Mouse (Mus musculus): ENCODE data around the gene Slc25a33.
A peak's percentile ranks its signal among the peaks of the same experiment; 100 is the strongest.

Slc25a33 gene

DNA sequence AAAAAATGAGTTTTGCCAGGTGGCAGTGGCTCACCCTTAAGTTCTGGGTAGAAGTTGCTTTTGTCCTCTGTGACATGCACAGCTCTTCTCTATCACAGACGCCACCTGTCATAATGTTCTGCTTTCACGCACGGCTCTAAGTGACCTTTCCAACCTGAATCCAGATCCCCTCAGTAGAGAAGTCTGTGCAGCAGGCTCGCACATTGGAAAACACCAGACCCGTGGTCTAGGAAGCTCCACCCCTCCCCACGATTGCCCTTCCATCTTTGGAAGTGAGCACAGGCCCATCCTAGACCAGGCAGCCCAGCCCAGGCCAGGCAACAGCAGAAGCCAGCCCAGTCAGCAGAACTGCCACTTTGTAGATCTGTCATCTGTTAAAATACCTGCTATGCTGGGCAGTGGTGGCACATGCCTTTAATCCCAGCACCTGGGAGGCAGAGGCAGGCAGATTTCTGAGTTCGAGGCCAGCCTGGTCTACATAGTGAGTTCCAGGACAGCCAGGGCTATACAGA, 20.9 kb upstream of the Slc25a33 start:
- no peak for DNase-seq (ENCODE audit: inconsistent ontology term)

DNA sequence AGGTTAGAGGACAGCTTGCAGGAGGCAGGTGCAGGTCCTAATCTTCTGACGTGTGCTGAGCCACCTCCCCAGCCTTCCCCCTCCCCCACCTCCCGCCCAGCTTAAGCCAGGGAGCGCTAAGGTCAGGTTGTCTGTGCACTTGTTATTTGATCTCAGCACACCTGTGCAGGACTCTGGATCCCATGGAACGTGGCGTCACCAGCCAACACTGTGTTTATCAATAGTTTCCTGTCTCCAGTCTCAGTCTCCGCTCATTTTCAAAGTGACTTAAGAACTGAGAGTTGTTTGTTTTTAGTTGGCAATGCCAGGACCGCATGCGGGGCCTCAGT, 19.9 kb upstream of the Slc25a33 start:
- no peak for DNase-seq (ENCODE audit: inconsistent ontology term)

DNA sequence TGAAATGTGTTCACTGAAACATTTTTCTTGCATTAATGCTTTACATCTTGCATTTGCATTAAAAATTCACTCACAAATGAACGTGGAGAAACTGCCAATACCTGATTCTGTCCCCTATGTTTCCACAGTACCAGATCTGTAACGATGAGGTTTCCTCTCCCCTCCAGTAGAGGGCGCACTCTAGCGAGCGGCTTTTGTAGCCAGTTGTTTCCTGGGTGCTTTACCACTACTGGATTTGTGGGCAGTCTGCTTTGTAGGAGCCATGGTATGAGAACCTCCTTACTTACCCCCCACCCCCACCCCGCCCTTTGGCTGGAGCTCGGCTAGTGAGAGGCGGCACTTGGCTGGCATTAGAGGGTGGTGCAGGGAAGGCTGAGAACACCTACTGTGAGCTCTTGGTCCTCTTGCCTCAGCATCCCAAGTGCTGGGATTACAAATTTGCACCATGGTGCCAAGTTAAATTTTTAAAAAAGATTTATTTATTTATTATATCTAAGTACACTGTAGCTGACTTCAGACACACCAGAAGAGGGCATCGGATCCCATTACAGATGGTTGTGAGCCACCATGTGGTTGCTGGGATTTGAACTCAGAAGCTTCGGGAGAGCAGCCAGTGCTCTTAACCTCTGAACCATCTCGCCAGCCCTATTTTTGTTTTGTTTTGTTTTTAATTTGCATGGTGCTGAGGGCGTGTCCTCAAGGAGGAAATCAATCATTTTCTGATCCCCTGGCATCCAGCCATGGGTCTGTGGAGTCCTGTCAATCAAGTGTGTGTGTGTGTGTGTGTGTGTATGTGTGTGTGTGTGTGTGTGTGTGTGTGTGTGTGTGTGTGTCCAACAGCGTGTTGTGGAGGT, 19.3 kb upstream of the Slc25a33 start:
- DNase-seq (ENCODE audit: inconsistent ontology term), result no peak

DNA sequence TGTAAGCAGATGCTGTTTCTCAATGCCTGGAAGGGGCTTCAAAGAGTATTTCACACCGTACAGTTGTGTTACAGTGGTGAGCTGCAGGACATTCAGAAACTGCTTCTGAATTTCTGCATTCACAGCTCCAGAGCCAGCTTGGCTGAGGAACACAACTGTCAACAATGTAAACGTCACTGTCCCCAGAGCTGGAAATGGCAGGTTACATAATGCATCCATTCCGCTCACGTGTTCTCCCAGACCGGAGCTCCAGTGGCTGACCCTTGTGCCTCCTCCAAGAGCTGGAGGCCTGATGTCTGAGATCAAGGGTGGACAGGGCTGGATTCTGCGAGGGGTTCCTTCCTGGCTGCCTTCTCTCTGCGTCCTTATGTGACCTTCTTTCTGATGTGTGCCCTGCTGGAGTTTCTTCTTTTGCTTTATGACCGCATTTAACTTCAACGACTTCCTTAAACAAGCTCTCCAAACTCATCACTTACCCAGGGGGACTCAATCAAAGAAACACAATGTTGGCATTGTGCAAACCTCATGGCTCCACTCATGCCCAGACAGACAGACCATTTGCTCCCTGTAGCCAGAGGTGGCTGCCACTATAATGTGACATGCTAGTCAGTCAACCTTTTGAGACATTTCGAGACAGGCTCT, 18.2 kb upstream of the Slc25a33 start:
- no peak for DNase-seq (ENCODE audit: inconsistent ontology term)

DNA sequence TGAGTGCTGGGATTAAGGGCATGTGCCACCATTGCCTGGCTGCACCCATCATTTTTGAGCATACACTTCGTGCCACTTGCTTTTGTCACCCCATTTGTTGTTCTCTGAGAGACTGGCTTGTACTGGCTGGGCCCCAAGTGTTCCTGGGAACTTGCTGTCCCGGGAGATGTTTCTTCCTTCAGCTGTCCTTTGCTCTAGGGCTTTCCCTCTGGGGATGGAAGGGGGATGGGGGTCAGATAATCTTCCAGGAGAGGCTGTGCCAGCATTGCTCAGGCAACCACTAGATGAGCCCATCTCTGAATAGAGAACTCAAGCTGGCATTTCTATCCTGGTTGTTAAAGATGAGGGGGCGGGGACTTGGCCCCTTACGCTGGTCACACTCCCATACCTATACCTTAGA, 17.4 kb upstream of the Slc25a33 start:
- DNase-seq (ENCODE audit: inconsistent ontology term), result no peak

DNA sequence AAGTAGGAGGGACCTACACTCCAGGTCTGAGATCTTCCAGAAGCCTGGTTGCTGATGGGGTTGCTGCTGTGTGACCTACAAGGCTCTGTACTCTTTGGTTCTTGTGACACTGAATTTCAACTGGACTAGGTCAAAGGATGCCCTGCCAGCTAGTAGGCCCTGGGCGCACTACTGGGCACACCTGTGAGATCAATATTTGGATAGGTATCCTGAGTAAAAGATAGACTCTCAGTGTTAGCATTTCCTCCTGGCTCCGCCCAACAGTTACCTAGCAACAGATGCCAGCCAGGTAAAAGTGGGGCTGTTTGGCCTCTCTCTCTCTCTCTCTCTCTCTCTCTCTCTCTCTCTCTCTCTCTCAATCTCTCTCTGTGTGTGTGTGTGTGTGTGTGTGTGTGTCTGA, 16.9 kb upstream of the Slc25a33 start:
- no peak for DNase-seq (ENCODE audit: inconsistent ontology term)

DNA sequence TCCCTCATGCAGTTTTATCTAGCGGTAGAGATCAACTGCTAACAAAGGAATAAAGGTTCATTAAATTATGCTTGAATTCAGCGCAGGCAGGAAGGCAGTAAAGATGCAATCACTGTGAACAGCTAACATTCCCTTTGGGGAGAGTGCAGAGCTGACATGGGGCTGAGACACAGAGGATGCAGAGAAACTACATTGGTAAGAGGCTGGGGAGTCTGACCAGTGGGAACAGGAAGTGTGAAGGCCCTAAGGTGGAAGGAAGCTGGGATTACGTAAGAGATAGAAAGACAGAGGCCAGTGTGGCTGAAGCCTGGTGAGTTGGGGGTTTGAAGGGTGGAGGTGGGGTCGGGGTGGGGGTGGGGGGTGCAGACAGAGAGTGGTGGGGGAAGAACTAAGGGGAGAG, 16.5 kb upstream of the Slc25a33 start:
- no peak for DNase-seq (ENCODE audit: inconsistent ontology term)

DNA sequence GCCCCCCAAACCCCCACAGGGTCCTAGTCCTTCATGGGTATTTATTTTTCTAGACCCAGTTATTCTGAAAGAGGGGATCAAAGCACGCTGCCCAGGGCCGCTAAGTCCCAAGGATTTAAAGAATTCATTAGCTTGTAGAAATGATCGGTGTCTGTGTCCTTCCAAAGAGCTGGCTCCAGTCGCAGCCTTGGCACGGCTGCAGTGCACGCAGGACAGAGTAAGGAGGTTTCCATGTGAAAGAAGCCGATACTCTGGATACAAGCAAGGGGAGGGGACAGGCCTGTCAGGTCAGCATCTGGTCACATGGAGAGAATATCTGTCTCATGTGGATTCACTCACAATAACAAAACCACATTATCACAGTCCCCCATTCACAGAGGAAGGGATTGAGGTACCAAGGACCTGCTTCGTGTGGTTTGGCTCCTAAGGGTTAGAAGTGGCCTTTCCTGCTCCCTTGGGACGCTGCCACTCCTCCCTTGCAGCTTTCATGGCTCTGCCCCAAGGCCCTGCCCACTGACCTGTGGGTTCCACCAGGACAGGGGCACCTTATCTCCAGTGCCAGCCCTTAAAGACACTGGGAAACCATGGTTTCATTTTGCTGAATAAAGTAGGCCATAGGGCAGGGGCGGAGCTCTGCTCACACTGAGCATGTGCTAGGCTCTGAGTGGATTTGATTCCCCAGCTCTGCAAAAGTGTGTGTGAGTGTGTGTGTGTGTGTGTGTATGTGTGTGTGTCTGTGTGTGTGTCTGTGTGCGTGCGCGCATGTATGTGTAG, 15.5 kb upstream of the Slc25a33 start:
- DNase-seq (ENCODE audit: inconsistent ontology term), result no peak

DNA sequence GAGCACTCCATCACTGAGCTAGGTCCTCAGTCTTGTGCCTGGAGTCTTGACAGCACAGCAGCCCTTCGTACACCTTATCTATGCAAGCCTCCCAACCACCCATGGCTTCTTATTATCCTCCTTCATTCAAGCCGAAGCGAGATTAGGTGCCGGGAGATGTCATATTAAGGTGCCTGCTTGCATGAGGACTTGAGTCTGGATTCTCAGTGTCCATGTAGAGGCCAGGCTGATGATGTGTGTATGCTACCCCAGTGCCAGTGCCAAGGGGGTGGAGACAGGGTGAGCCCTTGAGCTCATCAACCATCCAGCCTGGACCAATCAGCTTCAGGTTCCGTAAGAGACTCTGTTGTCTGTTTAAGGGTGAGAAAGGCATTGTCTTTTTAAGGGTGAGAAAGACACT, 10.8 kb upstream of the Slc25a33 start:
- DNase-seq (ENCODE audit: inconsistent ontology term), result no peak

DNA sequence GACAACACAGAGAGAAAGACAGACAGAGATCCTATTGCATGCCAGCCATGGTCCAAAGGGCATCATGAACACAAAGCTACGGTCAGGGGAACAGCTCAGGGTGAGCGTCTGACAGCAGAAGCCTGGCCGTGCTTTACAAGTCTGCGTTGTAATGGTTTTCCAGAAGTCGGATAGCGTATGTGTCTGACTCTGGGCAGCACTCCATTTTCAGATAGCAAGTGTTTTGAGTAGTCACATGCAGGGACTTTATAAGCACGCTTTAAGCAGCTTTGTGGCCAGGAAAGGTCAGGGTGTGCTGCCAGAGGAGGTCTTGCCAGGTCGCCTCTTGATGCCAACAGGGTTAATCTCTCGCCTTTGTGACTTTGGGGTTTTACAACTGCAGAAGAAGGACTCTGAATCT, 10.3 kb upstream of the Slc25a33 start:
- DNase-seq (ENCODE audit: inconsistent ontology term), result no peak

DNA sequence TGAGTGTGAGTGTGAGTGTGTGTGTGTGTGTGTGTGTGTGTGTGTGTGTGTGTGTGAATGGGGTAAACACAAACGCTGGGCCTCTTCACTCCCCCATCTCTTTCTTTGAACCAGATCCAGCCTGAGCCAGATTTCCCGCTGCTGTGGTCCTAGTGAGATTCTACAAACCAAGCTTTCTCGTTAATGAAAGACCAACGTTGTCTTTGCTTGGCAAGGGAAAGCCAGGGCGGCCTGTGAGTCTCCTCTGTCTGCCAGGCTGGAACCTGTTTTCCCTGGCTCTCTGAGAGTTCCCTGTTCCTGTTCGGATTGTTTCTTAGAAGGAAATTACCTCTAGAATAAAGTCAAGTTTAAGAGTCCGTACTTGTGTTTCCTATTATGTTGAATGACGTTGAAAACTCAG, 8.9 kb upstream of the Slc25a33 start:
- no peak for DNase-seq (ENCODE audit: inconsistent ontology term)

DNA sequence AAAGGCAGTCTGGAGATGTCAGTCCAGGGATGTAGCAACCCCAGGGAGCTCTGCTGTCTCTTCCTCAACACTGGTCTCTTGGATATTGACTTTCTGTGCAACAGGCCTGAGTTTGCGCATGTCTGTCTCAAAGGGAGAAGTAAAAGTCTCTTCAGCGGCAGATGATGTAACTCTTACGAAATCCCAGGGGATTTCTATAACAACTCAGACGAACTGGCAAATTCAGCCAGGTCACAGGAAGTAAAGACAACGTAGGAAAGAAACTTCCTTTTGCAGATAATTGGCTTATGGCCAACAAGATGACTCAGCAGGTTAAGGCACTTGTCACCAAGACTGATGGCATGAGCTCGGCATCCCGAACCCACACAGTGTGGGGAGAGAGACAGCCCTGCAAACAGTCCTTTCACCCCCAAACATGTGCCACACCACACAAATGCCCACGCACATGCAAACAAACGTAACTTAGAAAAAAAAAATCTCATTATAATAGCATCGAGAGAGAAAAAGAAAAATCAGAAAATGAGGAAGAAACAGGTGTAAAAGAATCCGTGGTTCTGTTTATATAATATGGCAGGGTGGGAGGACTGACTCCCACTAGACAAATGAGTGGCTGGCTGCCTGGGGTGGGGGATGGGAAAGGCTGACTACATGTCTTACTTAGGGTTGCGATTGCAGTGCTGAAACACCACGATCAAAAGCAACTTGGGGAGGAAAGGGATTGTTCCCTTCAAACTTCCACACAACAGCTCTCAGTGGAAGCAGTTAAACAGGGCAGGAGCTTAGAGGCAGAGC, 6.7 kb upstream of the Slc25a33 start:
- peak; percentile 56 for DNase-seq (ENCODE audit: inconsistent ontology term)

DNA sequence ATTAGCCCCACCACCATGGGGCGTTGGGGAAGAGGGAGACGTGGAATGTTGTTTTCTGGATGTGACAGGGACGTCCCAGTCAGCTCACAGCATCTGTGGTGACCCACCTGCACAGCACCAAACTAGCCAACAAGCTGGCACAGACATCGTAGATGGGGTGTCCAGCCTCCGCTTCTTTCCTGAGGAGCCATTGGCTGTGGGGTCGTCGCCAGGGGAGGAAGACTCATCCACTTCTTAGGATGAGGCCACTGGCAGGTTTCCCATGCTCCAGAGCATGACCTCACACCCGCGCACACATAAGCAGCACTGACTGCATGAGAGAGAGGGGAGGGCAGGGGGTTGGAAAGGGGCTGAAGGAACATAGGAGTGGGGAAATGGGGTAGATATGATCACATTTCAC, 5.9 kb upstream of the Slc25a33 start:
- no peak for DNase-seq (ENCODE audit: inconsistent ontology term)

DNA sequence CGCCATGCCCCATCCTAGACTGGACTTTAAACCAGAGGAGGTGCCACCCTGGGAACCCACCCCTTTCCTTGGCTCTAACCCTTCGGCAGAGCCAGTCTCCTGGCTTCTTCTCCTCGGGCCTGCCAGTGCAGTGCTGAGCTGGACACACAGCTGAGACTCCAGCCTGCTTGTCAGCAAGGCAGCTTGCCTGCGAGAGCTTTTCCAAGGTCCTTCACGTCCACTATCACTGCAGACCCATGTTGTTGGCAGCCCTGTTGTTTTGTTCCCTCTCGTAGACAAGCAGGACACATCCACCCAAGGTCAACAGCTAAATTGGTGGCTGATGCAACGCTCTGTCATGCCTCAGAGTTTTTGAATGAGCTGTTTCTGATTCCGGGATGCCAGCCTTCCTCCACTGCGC, 3.0 kb upstream of the Slc25a33 start:
- DNase-seq (ENCODE audit: inconsistent ontology term), result no peak

DNA sequence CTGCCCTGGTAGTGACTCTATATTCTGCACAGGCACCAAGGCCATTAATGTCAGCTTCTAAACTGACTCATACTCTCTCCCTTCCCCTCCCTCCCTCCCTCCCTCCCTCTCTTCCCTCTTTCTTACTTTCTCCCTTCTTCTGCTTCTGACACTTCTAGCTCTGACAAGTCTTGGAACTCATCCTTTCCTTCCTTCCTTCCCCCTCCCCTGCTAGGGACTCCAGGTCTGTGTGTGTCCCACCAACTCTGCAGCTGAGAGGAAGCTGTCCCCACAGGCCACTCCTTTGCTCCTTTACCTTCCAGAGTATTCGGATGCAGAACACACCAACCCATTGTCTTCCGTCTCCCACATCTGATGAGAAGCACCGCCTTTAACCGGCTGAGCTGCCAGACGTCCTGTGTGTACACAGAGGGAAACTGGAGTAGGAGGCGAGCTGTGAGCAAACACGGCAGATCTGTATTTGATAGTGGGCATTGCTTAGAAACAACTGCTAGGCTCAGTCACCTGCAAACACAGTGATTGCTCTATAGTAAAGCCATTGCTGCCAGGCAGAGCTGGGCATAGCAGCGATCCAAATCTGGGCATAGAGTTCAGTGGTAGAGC, 1.8 kb upstream of the Slc25a33 start:
- peak; percentile 41 for DNase-seq (ENCODE audit: inconsistent ontology term)

DNA sequence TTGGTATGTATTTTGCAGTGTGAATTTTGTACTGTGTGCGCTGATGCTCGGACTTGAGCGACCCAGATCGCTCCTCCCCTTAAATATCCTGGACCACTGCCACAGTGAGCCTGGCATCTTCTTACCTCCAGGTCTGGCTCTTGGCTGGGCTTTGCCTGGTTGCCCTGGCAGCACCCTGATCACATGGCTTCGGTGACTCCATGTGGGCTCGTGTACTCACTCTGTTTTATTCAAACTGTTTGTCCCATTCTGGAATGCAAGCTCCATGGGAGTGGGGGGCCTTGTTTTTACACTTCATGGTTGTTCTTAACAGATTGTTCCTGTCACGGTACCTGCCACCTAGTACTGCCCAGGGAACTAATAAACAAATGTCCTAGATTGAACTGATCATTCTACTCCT, 1.3 kb upstream of the Slc25a33 start:
- peak; percentile 17 for DNase-seq (ENCODE audit: inconsistent ontology term)

DNA sequence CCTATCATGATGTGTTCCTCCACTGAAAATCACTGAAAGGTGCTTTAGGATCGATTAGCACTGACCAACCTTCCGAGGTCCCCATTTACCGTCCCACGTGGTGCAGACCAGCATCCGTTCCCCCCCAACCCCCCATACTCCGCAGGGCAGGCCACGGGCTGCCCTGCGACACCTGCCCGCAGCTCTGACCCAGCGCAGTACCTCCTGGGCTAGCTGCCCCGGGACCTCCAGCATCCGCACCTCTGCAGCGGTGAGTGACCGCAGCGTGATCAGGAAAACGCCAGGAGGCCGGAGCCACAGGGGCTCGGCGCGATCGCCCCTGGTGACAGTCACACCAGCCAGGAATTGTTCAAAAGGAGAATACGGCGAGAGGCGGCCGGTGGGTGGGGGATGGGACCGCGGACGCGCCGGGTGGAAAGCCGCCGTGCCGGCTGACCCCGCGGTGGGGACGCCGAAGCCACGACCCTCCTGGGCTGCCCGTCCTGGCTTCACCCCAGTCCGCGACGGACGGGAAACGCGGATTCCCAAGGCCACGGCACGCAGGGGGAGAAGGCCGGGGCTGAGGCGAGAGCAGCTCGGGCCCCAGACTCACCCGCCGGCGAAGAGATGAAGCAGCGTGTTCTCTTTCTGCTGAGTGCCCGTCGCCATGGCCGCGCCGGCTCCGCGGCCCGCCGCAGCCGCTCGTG, 526 bp downstream of the Slc25a33 start:
- DNase-seq (ENCODE audit: inconsistent ontology term), result no peak

DNA sequence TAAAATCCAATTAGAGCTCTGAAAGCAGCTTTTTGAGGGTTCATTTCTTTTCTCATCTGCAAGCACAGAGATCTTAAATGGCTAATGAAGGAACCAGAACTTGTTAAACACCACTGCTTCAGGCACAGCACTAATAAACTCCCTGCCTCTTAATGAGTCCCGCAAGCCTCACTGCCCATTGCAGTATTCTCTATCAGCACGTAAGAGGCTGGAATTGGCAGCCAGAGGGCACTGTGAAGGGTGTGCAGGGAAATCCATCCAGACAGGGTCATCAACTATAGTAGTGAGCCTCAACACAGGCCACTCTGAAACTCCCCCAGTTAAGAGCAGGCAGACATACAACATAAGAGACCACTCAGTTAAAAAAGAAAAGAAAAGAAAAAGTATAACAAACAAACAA, 1.7 kb downstream of the Slc25a33 start:
- DNase-seq (ENCODE audit: inconsistent ontology term), result peak; percentile 59

DNA sequence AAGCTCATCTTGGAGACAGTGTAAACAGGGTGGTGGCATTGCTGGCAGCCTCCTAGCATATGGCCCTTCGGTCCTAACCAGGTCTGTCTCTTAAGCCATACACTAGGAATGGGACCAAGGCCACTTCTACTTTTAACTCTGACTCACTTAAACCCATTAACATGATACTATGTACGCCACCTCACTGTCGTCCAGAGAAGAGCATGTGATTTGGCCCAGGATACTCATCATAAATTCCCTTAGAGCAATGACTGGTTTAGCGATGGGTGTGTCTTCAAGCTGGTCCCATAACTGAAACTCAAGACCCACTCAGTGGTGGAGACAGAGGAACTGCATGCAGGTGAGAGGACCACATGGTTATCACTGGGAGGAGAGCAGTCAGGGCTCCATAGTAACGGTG, 8.9 kb downstream of the Slc25a33 start:
- DNase-seq (ENCODE audit: inconsistent ontology term), result no peak

DNA sequence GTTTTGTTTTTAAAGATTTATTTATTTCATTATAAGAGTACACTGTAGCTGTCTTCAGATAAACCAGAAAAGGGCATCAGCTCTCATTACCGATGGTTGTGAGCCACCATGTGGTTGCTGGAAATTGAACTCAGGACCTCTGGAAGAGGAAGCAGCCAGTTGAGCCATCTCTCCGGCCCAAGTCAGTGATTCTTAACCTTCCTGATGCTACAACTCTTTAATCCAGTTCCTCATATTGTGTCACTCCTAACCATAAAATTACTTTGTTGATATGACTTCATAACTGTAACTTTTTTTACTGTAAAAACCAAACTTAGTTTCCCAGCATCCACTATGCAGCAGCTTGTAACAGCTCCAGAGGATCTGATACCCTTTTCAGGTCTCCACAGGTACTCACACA, 10.7 kb downstream of the Slc25a33 start:
- DNase-seq (ENCODE audit: inconsistent ontology term), result no peak

DNA sequence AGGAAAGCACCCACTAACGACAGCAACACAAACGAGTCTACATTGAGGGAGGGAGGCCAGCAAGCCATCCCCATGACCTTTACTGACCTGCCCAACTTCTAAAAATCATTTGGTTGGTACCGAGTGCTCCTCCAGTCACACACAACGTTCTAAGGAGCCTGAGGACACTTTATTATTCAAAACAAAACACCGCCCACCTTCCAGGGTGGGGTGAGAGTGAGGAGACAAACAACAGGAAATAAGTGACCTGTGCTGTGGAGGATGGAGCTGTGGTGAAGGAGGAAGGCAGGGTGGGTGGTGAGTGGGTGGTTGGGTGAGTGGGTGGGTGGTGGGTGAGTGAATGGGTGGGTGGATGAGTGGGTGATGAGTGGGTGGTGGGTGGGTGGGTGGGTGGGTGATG, 14.6 kb downstream of the Slc25a33 start:
- no peak for DNase-seq (ENCODE audit: inconsistent ontology term)

Data from Muller cell, postnatal 12 days (primary cell).